ENCODE assay signal across 8 mouse cellular contexts in genomic region chrX:73823747-73824146, GRCm38 (mm10). TPM values are rescaled to one million over a fixed set of nuclear protein-coding genes. Genes with fewer than 3 reads are reported as not detected.
DNase-seq lines count a peak whose midpoint lies in the region; ATAC-seq lines count a peak whose summit lies in the region.
"Had no signal": no experiment of that assay in that cellular context is flagged by ENCODE, and none has a peak within 500 bp of the region (broad histone marks: within the 10 kb centered on the region; RNA-seq: fewer than 3 reads in every experiment).

No protein-coding gene starts in this region.

- no peaks in the 10 kb centered on the region for H3K27me3 ChIP-seq in hindbrain, embryonic 14.5 days (ENCODE audit: control insufficient read depth, insufficient read depth, low read length)
- no peaks in the 10 kb centered on the region for H3K27me3 ChIP-seq in neural tube, embryonic 13.5 days

- DNase-seq in right cerebral cortex, postnatal 10 days (ENCODE audit: low spot score in 2 of 2) = peak; percentile 27 to 29
- DNase-seq in right cerebral cortex, postnatal 14 days = no peak
- DNase-seq in embryo, embryonic 11 days = peak; percentile 16
- no peak for DNase-seq in hindbrain, embryonic 14.5 days (ENCODE audit: low spot score)
- DNase-seq in left cerebral cortex, postnatal 25 days (ENCODE audit: low spot score in 2 of 2) = no peak
- DNase-seq in urinary bladder, adult 2 months (ENCODE audit: low spot score) = no peak

- intact Hi-C loops in left cerebral cortex, postnatal 25 days (cut with DNase I) = loop anchor here (1.0 kb wide), 1 partner anchor 57 kb away; no protein-coding TSS in a partner anchor

- H3K27ac ChIP-seq in hindbrain, embryonic 14.5 days = no peak overlapping the region; the same call in 1 of the 2 replicates
- H3K27ac ChIP-seq in neural tube, embryonic 13.5 days (replicated peaks) = peak overlapping the region; percentile 92; the same call in 1 of the 2 replicates

- H3K36me3 ChIP-seq in hindbrain, embryonic 14.5 days (replicated peaks; ENCODE audit: control insufficient read depth, insufficient read depth) = no peaks in the 10 kb centered on the region
- no peaks in the 10 kb centered on the region for H3K36me3 ChIP-seq in neural tube, embryonic 13.5 days

- WGBS in hindbrain, embryonic 14.5 days = 16% methylated on average over 17 of the region's 17 CpGs
- WGBS in neural tube, embryonic 13.5 days = 22% methylated on average over 17 of the region's 17 CpGs

- no peaks in the 10 kb centered on the region for H3K9me3 ChIP-seq in hindbrain, embryonic 14.5 days (ENCODE audit: control insufficient read depth, low read length)
- H3K9me3 ChIP-seq in neural tube, embryonic 13.5 days = no peaks in the 10 kb centered on the region

- H3K4me2 ChIP-seq in hindbrain, embryonic 14.5 days (replicated peaks) = peak overlapping the region; percentile 63
- peak overlapping the region; percentile 62 for H3K4me2 ChIP-seq in neural tube, embryonic 13.5 days

- peak; percentile 38 for ATAC-seq in hindbrain, embryonic 14.5 days (ENCODE audit: low FRiP score)
- peak; percentile 25 for ATAC-seq in neural tube, embryonic 13.5 days (ENCODE audit: low read depth)

- H3K4me1 ChIP-seq in hindbrain, embryonic 14.5 days (replicated peaks; ENCODE audit: control insufficient read depth, insufficient read depth, low read length) = peaks cover 13% of the 10 kb centered on the region
- H3K4me1 ChIP-seq in neural tube, embryonic 13.5 days (replicated peaks) = peaks cover 21% of the 10 kb centered on the region

- peak overlapping the region; percentile 62 for H3K4me3 ChIP-seq in hindbrain, embryonic 14.5 days (replicated peaks; ENCODE audit: low read length)
- H3K4me3 ChIP-seq in neural tube, embryonic 13.5 days = peak overlapping the region; percentile 65

- peak overlapping the region; percentile 75 for H3K9ac ChIP-seq in hindbrain, embryonic 14.5 days
- peak overlapping the region; percentile 82 for H3K9ac ChIP-seq in neural tube, embryonic 13.5 days

RNA-seq across cellular contexts. Expression of gene Pdzd4, which starts 1.0 kb away (rescaled TPM):
- 5.5 and 6.4 TPM in 2 replicates for polyA plus RNA-seq in hindbrain, embryonic 14.5 days (2014; fragmentation: Nextera tagmentation; extraction: Ambion mirVana)
- polyA plus RNA-seq in neural tube, embryonic 13.5 days (2015; fragmentation: Nextera tagmentation; extraction: Ambion mirVana) = 2.6 and 3.2 TPM in 2 replicates
- total RNA-seq in left cerebral cortex, postnatal 25 days (2021) = 100 to 1,000 TPM; 119 to 125 TPM
- 9.5 and 10.4 TPM in 2 replicates for polyA plus RNA-seq in urinary bladder, adult 2 months (2012; rRNA removed)

RNA-seq across cellular contexts. Expression of gene Ssr4, which starts 36.9 kb away (rescaled TPM):
- 151 and 176 TPM in 2 replicates for polyA plus RNA-seq in hindbrain, embryonic 14.5 days (2014; fragmentation: Nextera tagmentation; extraction: Ambion mirVana)
- 144 and 160 TPM in 2 replicates for polyA plus RNA-seq in neural tube, embryonic 13.5 days (2015; fragmentation: Nextera tagmentation; extraction: Ambion mirVana)
- total RNA-seq in left cerebral cortex, postnatal 25 days (2021) = 10 to 100 TPM; 94.6 to 99.7 TPM
- polyA plus RNA-seq in urinary bladder, adult 2 months (2012; rRNA removed) = 189 and 254 TPM in 2 replicates

RNA-seq across cellular contexts. Expression of gene Idh3g, which starts 37.0 kb away (rescaled TPM):
- 260 TPM in 2 replicates for polyA plus RNA-seq in hindbrain, embryonic 14.5 days (2014; fragmentation: Nextera tagmentation; extraction: Ambion mirVana)
- 226 and 232 TPM in 2 replicates for polyA plus RNA-seq in neural tube, embryonic 13.5 days (2015; fragmentation: Nextera tagmentation; extraction: Ambion mirVana)
- 100 to 1,000 TPM; 182 to 187 TPM for total RNA-seq in left cerebral cortex, postnatal 25 days (2021)
- polyA plus RNA-seq in urinary bladder, adult 2 months (2012; rRNA removed) = 285 and 332 TPM in 2 replicates

RNA-seq across cellular contexts. Expression of gene Srpk3, which starts 49.5 kb away (rescaled TPM):
- 0.60 and 1.8 TPM in 2 replicates for polyA plus RNA-seq in hindbrain, embryonic 14.5 days (2014; fragmentation: Nextera tagmentation; extraction: Ambion mirVana)
- 2.6 and 5.1 TPM in 2 replicates for polyA plus RNA-seq in neural tube, embryonic 13.5 days (2015; fragmentation: Nextera tagmentation; extraction: Ambion mirVana)
- total RNA-seq in left cerebral cortex, postnatal 25 days (2021) = 1 to 10 TPM; 4.6 to 9.4 TPM
- polyA plus RNA-seq in urinary bladder, adult 2 months (2012; rRNA removed) = 7.3 and 9.4 TPM in 2 replicates
- total RNA-seq: common myeloid progenitor, adult 5-6 weeks had no signal

Comparison
In these comparisons a context has a peak if more than half of its experiments do, and no peak if none do; other contexts are left out.
1. DNase-seq: peak in right cerebral cortex, postnatal 10 days (2 of 2) and embryo, embryonic 11 days (single experiment); none in right cerebral cortex, postnatal 14 days (single experiment), hindbrain, embryonic 14.5 days (single experiment), left cerebral cortex, postnatal 25 days (0 of 2) and urinary bladder, adult 2 months (single experiment).